Mouse (Mus musculus) heart, postnatal 10 days (tissue): ENCODE measurements at regions not wholly inside any gene's neighbourhood (a gene's known extent, or its start where the extent isn't known, plus 50 kb on each side); places are given as distances from the start of the nearest gene placed in this dataset.

ENCODE experiments used
- DNase-seq, 2 experiments: peaks; one replicate each; pipeline ENCODE4 v3.0.0; 2021
- intact Hi-C: fragments of 180-260 bp; cut with DNase I; formaldehyde crosslinking; loops from one replicate; pipeline ENCODE4 v1.15.1; 2025

- no peak for DNase-seq
- intact Hi-C loops, result no loop called here
Observed at GRCm38 (mm10) chr14:48051971-48052370, 68.7 kb upstream of the Peli2 start.

DNA sequence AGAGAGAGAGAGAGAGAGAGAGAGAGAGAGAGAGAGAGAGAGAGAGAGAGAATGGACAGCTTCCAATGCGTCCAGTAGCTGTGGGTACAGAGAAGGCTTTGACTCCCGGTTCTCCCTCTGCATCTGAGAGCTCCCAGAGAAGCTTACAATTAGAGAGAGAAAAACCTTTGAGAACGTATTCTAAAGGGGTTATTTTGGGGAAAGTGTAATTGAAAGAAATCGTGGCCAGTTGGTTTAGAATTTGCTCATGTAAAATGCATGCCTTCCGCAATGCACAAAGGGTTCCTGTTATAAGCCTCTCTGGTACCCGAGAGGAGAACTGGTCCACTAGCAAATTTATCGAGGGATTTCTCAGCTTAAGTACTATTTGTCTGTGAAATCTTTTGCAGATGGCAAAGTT lies 68.2 kb upstream of the Peli2 start:
- intact Hi-C loops, result no loop called here
- DNase-seq, result no peak

DNA sequence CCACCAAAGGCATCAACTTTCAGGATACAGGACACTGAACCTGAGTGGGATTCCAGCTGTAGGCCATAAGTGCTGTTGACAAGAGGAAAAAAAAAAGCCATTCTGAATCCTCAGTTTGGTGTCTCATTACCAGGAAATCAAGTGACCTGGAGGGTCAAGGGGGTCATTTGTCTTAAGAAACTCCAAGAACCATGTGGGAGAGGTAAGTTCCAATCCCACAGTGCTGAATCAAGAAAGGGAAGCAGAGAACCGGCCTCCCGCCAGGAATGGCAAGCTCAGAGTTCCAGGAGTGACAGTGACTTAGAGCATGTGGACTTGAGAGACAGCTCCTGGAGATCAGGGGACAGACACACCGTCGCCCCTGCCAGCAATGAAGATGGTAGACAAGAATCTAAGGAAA lies 67.5 kb upstream of the Peli2 start:
- DNase-seq, result no peak
- intact Hi-C loops, result no loop called here

GRCm38 (mm10) chr14:48054719-48055118 lies 65.9 kb upstream of the Peli2 start:
- intact Hi-C loops, result no loop called here
- no peak for DNase-seq

GRCm38 (mm10) chr14:48055861-48056260 lies 64.8 kb upstream of the Peli2 start:
- intact Hi-C loops, result no loop called here
- no peak for DNase-seq

DNA sequence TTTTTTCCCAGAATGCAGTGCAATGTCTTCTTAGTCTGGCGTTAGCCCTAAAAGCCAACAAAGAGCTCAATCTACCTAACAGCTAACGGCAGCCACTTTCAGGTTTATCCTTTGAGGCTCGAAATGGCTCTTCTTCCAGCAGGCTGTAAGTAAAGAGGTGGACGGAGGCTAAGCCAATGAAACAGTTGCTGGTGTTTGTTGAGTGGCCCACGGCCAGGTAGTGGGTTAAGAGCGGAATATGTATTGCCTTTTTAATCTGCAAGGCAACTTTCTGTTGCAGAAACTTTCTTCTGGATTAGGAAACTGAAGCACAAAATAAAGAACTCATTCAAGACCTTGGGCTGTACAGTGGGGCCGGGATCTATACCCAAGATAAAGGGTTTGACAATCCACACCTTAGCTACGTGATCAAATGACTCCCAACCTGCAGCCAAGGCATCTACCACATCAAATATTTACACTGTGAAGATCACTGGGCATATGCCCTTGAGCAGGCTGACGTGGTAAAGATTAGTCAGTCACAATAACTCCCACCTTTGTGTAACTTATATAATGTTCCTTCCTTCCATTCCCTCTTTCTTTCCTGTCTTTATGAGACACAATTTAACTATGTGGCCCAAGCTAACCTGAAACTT lies 62.3 kb upstream of the Peli2 start:
- intact Hi-C loops, result no loop called here
- DNase-seq, result no peak

GRCm38 (mm10) chr14:48059664-48060455 lies 60.8 kb upstream of the Peli2 start:
- intact Hi-C loops, result no loop called here
- no peak for DNase-seq

- intact Hi-C loops, result no loop called here
- DNase-seq, result no peak
Observed at GRCm38 (mm10) chr14:48068641-48069040, 52.0 kb upstream of the Peli2 start.
